In genomic region chr9:66123648-66124047, GRCm38 (mm10) we compare ENCODE assay signal across 8 mouse cellular contexts. TPM values are rescaled to one million over a fixed set of nuclear protein-coding genes. Genes with fewer than 3 reads are reported as not detected.
DNase-seq lines count a peak whose midpoint lies in the region; ATAC-seq and TF ChIP-seq lines count a peak whose summit lies in the region.

No protein-coding gene starts in this region.

- H3K27ac ChIP-seq in heart, postnatal 0 days (ENCODE audit: low read depth), result peak overlapping the region; percentile 89; the same call in 1 of the 2 replicates
- H3K27ac ChIP-seq in MEL (ENCODE audit: control insufficient read depth, low read depth, low read length), result peak overlapping the region; percentile 75; the same call in 1 of the 2 replicates
- no peak overlapping the region for H3K27ac ChIP-seq in forebrain, embryonic 16.5 days (ENCODE audit: low read length)
- H3K27ac ChIP-seq in liver, postnatal 0 days (ENCODE audit: low read depth), result peak overlapping the region; percentile 93

- peak overlapping the region; percentile 89 for H3K4me2 ChIP-seq in heart, postnatal 0 days (ENCODE audit: low read depth, low read length)
- peak overlapping the region; percentile 73 for H3K4me2 ChIP-seq in forebrain, embryonic 16.5 days (ENCODE audit: low read length)
- H3K4me2 ChIP-seq in liver, postnatal 0 days (ENCODE audit: low read depth, low read length), result peak overlapping the region; percentile 74

- no peak for DNase-seq in heart, postnatal 0 days (ENCODE audit: low spot score)
- no peak for DNase-seq in heart, postnatal 14 days
- peak; percentile 27 for DNase-seq in MEL (ENCODE audit: low read depth, low spot score)
- DNase-seq in liver, postnatal 0 days, result no peak
- DNase-seq in adrenal gland, adult (ENCODE audit: inconsistent age in 2 of 2, low spot score in 1 of 2), result no peak
- DNase-seq in embryo, embryonic 10.5 days (ENCODE audit: low spot score), result no peak
- no peak for DNase-seq in B cell, adult 2 months

- intact Hi-C loops in heart, postnatal 14 days (cut with DNase I), result loop anchor here (2.0 kb wide), 1 partner anchor 63 kb away; the partner anchor contains the start of gene Ppib

- no peak for TF ChIP-seq RAD21 in MEL (IDR thresholded peaks at IDR 0.05; ENCODE audit: low read depth, low read length)

- H3K9ac ChIP-seq in heart, postnatal 0 days (replicated peaks; ENCODE audit: low read depth, low read length), result peak overlapping the region; percentile 77
- peak overlapping the region; percentile 93 for H3K9ac ChIP-seq in MEL (ENCODE audit: control insufficient read depth, low read depth, low read length, poor library complexity, severe bottlenecking)
- H3K9ac ChIP-seq in forebrain, embryonic 16.5 days (replicated peaks; ENCODE audit: low read depth, low read length), result peak overlapping the region; percentile 84
- H3K9ac ChIP-seq in liver, postnatal 0 days (replicated peaks), result peak overlapping the region; percentile 86

- peaks cover 22% of the 10 kb centered on the region for H3K4me1 ChIP-seq in heart, postnatal 0 days (ENCODE audit: control insufficient read depth, insufficient read depth)
- peaks cover 19 to 33% of the 10 kb centered on the region in 2 experiments for H3K4me1 ChIP-seq in MEL (ENCODE audit: control insufficient read depth in 1 of 2, insufficient read depth in 2 of 2, low read length in 2 of 2)
- peaks cover 33% of the 10 kb centered on the region for H3K4me1 ChIP-seq in forebrain, embryonic 16.5 days (replicated peaks; ENCODE audit: control insufficient read depth, insufficient read depth, low read length)
- peaks cover 32% of the 10 kb centered on the region for H3K4me1 ChIP-seq in liver, postnatal 0 days (ENCODE audit: insufficient read depth)

- TF ChIP-seq EP300 in heart, postnatal 0 days (IDR thresholded peaks at IDR 0.05; ENCODE audit: low read depth), result no peak
- no peak for TF ChIP-seq EP300 in MEL (IDR thresholded peaks at IDR 0.05; ENCODE audit: low read depth in 1 of 2, low read length in 2 of 2)
- no peak for TF ChIP-seq EP300 in liver, postnatal 0 days (IDR thresholded peaks at IDR 0.05; ENCODE audit: low read depth)

- ATAC-seq in heart, postnatal 0 days (ENCODE audit: insufficient read depth, low read depth), result no peak
- ATAC-seq in forebrain, embryonic 16.5 days, result no peak
- no peak for ATAC-seq in liver, postnatal 0 days

- no peak for TF ChIP-seq POLR2A in MEL (IDR thresholded peaks at IDR 0.05; ENCODE audit: control insufficient read depth in 1 of 2, insufficient read depth in 1 of 2, low read depth in 1 of 2, low read length in 2 of 2, poor library complexity in 1 of 2)

- TF ChIP-seq CTCF in heart, postnatal 0 days (IDR thresholded peaks at IDR 0.05; ENCODE audit: low read depth), result no peak
- TF ChIP-seq CTCF in MEL (IDR thresholded peaks at IDR 0.05 in 2 of 3, conservative IDR thresholded peaks at IDR 0.05 in 1 of 3; ENCODE audit: control insufficient read depth in 1 of 3, insufficient read depth in 1 of 3, low read depth in 2 of 3, low read length in 3 of 3, poor library complexity in 1 of 3, severe bottlenecking in 1 of 3), result no peak
- TF ChIP-seq CTCF in liver, postnatal 0 days (IDR thresholded peaks at IDR 0.05; ENCODE audit: low read depth), result no peak

- H3K9me3 ChIP-seq in heart, postnatal 0 days (replicated peaks; ENCODE audit: control insufficient read depth, low read length), result no peaks in the 10 kb centered on the region
- no peaks in the 10 kb centered on the region for H3K9me3 ChIP-seq in MEL (replicated peaks; ENCODE audit: insufficient read depth, low read length)
- no peaks in the 10 kb centered on the region for H3K9me3 ChIP-seq in forebrain, embryonic 16.5 days (ENCODE audit: control insufficient read depth, low read length)
- H3K9me3 ChIP-seq in liver, postnatal 0 days (ENCODE audit: low read length), result no peaks in the 10 kb centered on the region

- H3K36me3 ChIP-seq in heart, postnatal 0 days (replicated peaks; ENCODE audit: control insufficient read depth, insufficient read depth, low read length), result no peaks in the 10 kb centered on the region
- H3K36me3 ChIP-seq in MEL (ENCODE audit: control insufficient read depth in 1 of 2, insufficient read depth in 2 of 2, low read length in 2 of 2), result peaks cover 0 to 46% of the 10 kb centered on the region in 2 experiments; a peak in 2 of 4 replicates
- no peaks in the 10 kb centered on the region for H3K36me3 ChIP-seq in forebrain, embryonic 16.5 days (ENCODE audit: control insufficient read depth, insufficient read depth)
- 0 out of 2 replicates have a peak, but pooled peaks cover 4% of the 10 kb centered on the region for H3K36me3 ChIP-seq in liver, postnatal 0 days (replicated peaks; ENCODE audit: insufficient read depth, low read length)

- 17% methylated on average over 5 of the region's 5 CpGs for WGBS in heart, postnatal 0 days
- 7% methylated on average over 5 of the region's 5 CpGs for WGBS in forebrain, embryonic 16.5 days
- 10% methylated on average over 5 of the region's 5 CpGs for WGBS in liver, postnatal 0 days (ENCODE audit: insufficient replicate concordance)

- H3K4me3 ChIP-seq in heart, postnatal 0 days (ENCODE audit: low read depth, low read length), result peak overlapping the region; percentile 74
- peak overlapping the region; percentile 77 to 95 for H3K4me3 ChIP-seq in MEL (ENCODE audit: control insufficient read depth in 1 of 2, insufficient read depth in 1 of 2, low read depth in 2 of 2, low read length in 2 of 2)
- peak overlapping the region; percentile 81 for H3K4me3 ChIP-seq in forebrain, embryonic 16.5 days (replicated peaks; ENCODE audit: low read length)
- peak overlapping the region; percentile 80 for H3K4me3 ChIP-seq in liver, postnatal 0 days (ENCODE audit: low read depth, low read length)

- H3K27me3 ChIP-seq in heart, postnatal 0 days (ENCODE audit: control insufficient read depth, insufficient read depth, low read length), result no peaks in the 10 kb centered on the region
- no peaks in the 10 kb centered on the region for H3K27me3 ChIP-seq in MEL (ENCODE audit: control insufficient read depth in 1 of 2, insufficient read depth in 2 of 2, low read length in 2 of 2)
- H3K27me3 ChIP-seq in forebrain, embryonic 16.5 days (replicated peaks; ENCODE audit: control insufficient read depth, insufficient read depth, low read length), result no peaks in the 10 kb centered on the region
- H3K27me3 ChIP-seq in liver, postnatal 0 days (ENCODE audit: insufficient read depth, low read length), result no peaks in the 10 kb centered on the region

- H3K79me2 ChIP-seq in MEL (ENCODE audit: control insufficient read depth, insufficient read depth, low read length, poor library complexity), result peaks cover 45% of the 10 kb centered on the region

TF ChIP-seq in MEL, 35 proteins besides CTCF, POLR2A, EP300 and RAD21 (continues in another document):
- TF ChIP-seq TBP (IDR thresholded peaks at IDR 0.05; ENCODE audit: low read depth, low read length) (no peak), MYB (IDR thresholded peaks at IDR 0.05; ENCODE audit: low read depth, low read length) (no peak), JUND (IDR thresholded peaks at IDR 0.05; ENCODE audit: low read depth, low read length) (no peak), GABPA (IDR thresholded peaks at IDR 0.05; ENCODE audit: low read depth, low read length) (no peak), NRF1 (IDR thresholded peaks at IDR 0.05; ENCODE audit: insufficient read depth, low read depth, low read length, poor library complexity, severe bottlenecking) (no peak), CHD2 (IDR thresholded peaks at IDR 0.05; ENCODE audit: low read length) (no peak)

RNA-seq across cellular contexts. Expression of gene Snx1, which starts 2.7 kb away (rescaled TPM):
- 38.0 and 63.4 TPM in 2 replicates for total RNA-seq in heart, postnatal 0 days (2014; rRNA removed; ENCODE audit: low replicate concordance)
- polyA plus RNA-seq in heart, postnatal 0 days (2015; fragmentation: Nextera tagmentation; extraction: Ambion mirVana), result 44.6 and 47.3 TPM in 2 replicates
- 10 to 100 TPM; 34.1 to 34.4 TPM for total RNA-seq in heart, postnatal 14 days (2021)
- 83.9 and 88.2 TPM in 2 replicates for total RNA-seq in MEL (2012; rRNA removed)
- polyA plus RNA-seq in MEL (2012; ENCODE audit: insufficient read depth in 1 of 2, insufficient read length in 2 of 2, low read depth in 1 of 2, low replicate concordance in 2 of 2, missing spikeins in 1 of 2), result 100 to 1,000 TPM; 113 to 189 TPM
- polyA plus RNA-seq in forebrain, embryonic 16.5 days (2015; fragmentation: Nextera tagmentation; extraction: Ambion mirVana), result 101 and 109 TPM in 2 replicates
- polyA plus RNA-seq in liver, postnatal 0 days (2015; fragmentation: Nextera tagmentation; extraction: Ambion mirVana), result 30.4 and 34.5 TPM in 2 replicates

RNA-seq across cellular contexts. Expression of gene Ciao2a, which starts 2.8 kb away (rescaled TPM):
- total RNA-seq in heart, postnatal 0 days (2014; rRNA removed; ENCODE audit: low replicate concordance), result 74.2 and 81.6 TPM in 2 replicates
- 154 and 162 TPM in 2 replicates for polyA plus RNA-seq in heart, postnatal 0 days (2015; fragmentation: Nextera tagmentation; extraction: Ambion mirVana)
- total RNA-seq in heart, postnatal 14 days (2021), result 10 to 100 TPM; 59.4 to 69.3 TPM
- 103 and 121 TPM in 2 replicates for total RNA-seq in MEL (2012; rRNA removed)
- 10 to 100 TPM in 1 of 2 experiments, not detected in 1; 88.1 TPM for polyA plus RNA-seq in MEL (2012; ENCODE audit: insufficient read depth in 1 of 2, insufficient read length in 2 of 2, low read depth in 1 of 2, low replicate concordance in 2 of 2, missing spikeins in 1 of 2)
- 81.1 and 84.3 TPM in 2 replicates for polyA plus RNA-seq in forebrain, embryonic 16.5 days (2015; fragmentation: Nextera tagmentation; extraction: Ambion mirVana)
- 122 and 133 TPM in 2 replicates for polyA plus RNA-seq in liver, postnatal 0 days (2015; fragmentation: Nextera tagmentation; extraction: Ambion mirVana)

RNA-seq across cellular contexts. Expression of gene Dapk2, which starts 34.4 kb away (rescaled TPM):
- total RNA-seq in heart, postnatal 0 days (2014; rRNA removed; ENCODE audit: low replicate concordance), result 2.3 and 3.9 TPM in 2 replicates
- 4.7 and 7.1 TPM in 2 replicates for polyA plus RNA-seq in heart, postnatal 0 days (2015; fragmentation: Nextera tagmentation; extraction: Ambion mirVana)
- total RNA-seq in heart, postnatal 14 days (2021), result 1 to 10 TPM; 6.0 to 6.5 TPM
- 5.8 and 6.7 TPM in 2 replicates for total RNA-seq in MEL (2012; rRNA removed)
- 1 to 10 TPM in 1 of 2 experiments, not detected in 1; 8.3 TPM for polyA plus RNA-seq in MEL (2012; ENCODE audit: insufficient read depth in 1 of 2, insufficient read length in 2 of 2, low read depth in 1 of 2, low replicate concordance in 2 of 2, missing spikeins in 1 of 2)
- 1.0 and 1.8 TPM in 2 replicates for polyA plus RNA-seq in forebrain, embryonic 16.5 days (2015; fragmentation: Nextera tagmentation; extraction: Ambion mirVana)
- polyA plus RNA-seq in liver, postnatal 0 days (2015; fragmentation: Nextera tagmentation; extraction: Ambion mirVana), result 21.6 and 23.4 TPM in 2 replicates

RNA-seq across cellular contexts. Expression of gene Snx22, which starts 54.1 kb away (rescaled TPM):
- 3.0 TPM in 1 of 2 replicates, not detected in the other for total RNA-seq in heart, postnatal 0 days (2014; rRNA removed; ENCODE audit: low replicate concordance)
- polyA plus RNA-seq in heart, postnatal 0 days (2015; fragmentation: Nextera tagmentation; extraction: Ambion mirVana), result 0.74 and 0.98 TPM in 2 replicates
- 1 to 10 TPM in 1 of 2 experiments, under 1 TPM in 1; 0.90 to 1.0 TPM for total RNA-seq in heart, postnatal 14 days (2021)
- 7.1 and 10.1 TPM in 2 replicates for total RNA-seq in MEL (2012; rRNA removed)
- polyA plus RNA-seq in MEL (2012; ENCODE audit: insufficient read depth in 1 of 2, insufficient read length in 2 of 2, low read depth in 1 of 2, low replicate concordance in 2 of 2, missing spikeins in 1 of 2), result under 1 TPM in 1 of 2 experiments, not detected in 1; 0.43 TPM
- 4.5 and 8.1 TPM in 2 replicates for polyA plus RNA-seq in forebrain, embryonic 16.5 days (2015; fragmentation: Nextera tagmentation; extraction: Ambion mirVana)
- 13.4 and 13.7 TPM in 2 replicates for polyA plus RNA-seq in liver, postnatal 0 days (2015; fragmentation: Nextera tagmentation; extraction: Ambion mirVana)
